In genomic region chr7:16815351-16815941, GRCm38 (mm10) we compare ENCODE assay signal across 8 mouse cellular contexts. TPM values are rescaled to one million over a fixed set of nuclear protein-coding genes. Genes with fewer than 3 reads are reported as not detected.
DNase-seq lines count a peak whose midpoint lies in the region; ATAC-seq and TF ChIP-seq lines count a peak whose summit lies in the region.

Gene Strn4, plus strand, starts transcription at chr7:16815889.

- no peak for TF ChIP-seq CTCF in cerebellum, adult 2 months (IDR thresholded peaks at IDR 0.05; ENCODE audit: borderline replicate concordance, insufficient read depth, low read depth, low read length)
- no peak for TF ChIP-seq CTCF in hindbrain, postnatal 0 days (IDR thresholded peaks at IDR 0.05; ENCODE audit: low read depth)
- TF ChIP-seq CTCF in liver, embryonic 14.5 days (IDR thresholded peaks at IDR 0.05; ENCODE audit: low read depth), result no peak

- peak within 1 kb of the TSS; percentile 100 for H3K9ac ChIP-seq in hindbrain, postnatal 0 days (replicated peaks; ENCODE audit: low read length)
- peak within 1 kb of the TSS; percentile 97 for H3K9ac ChIP-seq in liver, embryonic 14.5 days (replicated peaks)

- no peaks in the 10 kb centered on the region for H3K9me3 ChIP-seq in hindbrain, postnatal 0 days (ENCODE audit: low read length)
- H3K9me3 ChIP-seq in liver, embryonic 14.5 days (ENCODE audit: control insufficient read depth, low read length), result no peaks in the 10 kb centered on the region

- peak; percentile 79 for ATAC-seq in hindbrain, postnatal 0 days
- ATAC-seq in liver, embryonic 14.5 days (ENCODE audit: insufficient read depth), result no peak

- peak within 1 kb of the TSS; percentile 90 for H3K4me3 ChIP-seq in cerebellum, adult 2 months (replicated peaks; ENCODE audit: insufficient read depth, low read depth, low read length)
- H3K4me3 ChIP-seq in hindbrain, postnatal 0 days (ENCODE audit: low read length), result peak within 1 kb of the TSS; percentile 99
- H3K4me3 ChIP-seq in liver, embryonic 14.5 days (ENCODE audit: insufficient read depth in 1 of 2, low read depth in 2 of 2, low read length in 2 of 2), result peak within 1 kb of the TSS; percentile 97 to 100

- no peak for TF ChIP-seq POLR2A in cerebellum, adult 2 months (IDR thresholded peaks at IDR 0.05; ENCODE audit: borderline replicate concordance, insufficient read depth, low read length)

- WGBS in cerebellum, adult 2 months, result 0% methylated on average over 1 of the region's 1 CpGs
- 6% methylated on average over 1 of the region's 1 CpGs for WGBS in hindbrain, postnatal 0 days
- WGBS in liver, embryonic 14.5 days (ENCODE audit: insufficient replicate concordance), result 16% methylated on average over 1 of the region's 1 CpGs

- no peaks in the 10 kb centered on the region for H3K27me3 ChIP-seq in cerebellum, adult 2 months (ENCODE audit: control insufficient read depth, insufficient read depth, low read length)
- no peaks in the 10 kb centered on the region for H3K27me3 ChIP-seq in hindbrain, postnatal 0 days (ENCODE audit: insufficient read depth, low read length)
- H3K27me3 ChIP-seq in liver, embryonic 14.5 days (ENCODE audit: control insufficient read depth, insufficient read depth, low read length), result peaks cover 17% of the 10 kb centered on the region

- no peak for TF ChIP-seq EP300 in liver, embryonic 14.5 days (IDR thresholded peaks at IDR 0.05; ENCODE audit: low read depth)

- H3K36me3 ChIP-seq in hindbrain, postnatal 0 days (ENCODE audit: insufficient read depth, low read length), result no peaks in the 10 kb centered on the region
- no peaks in the 10 kb centered on the region for H3K36me3 ChIP-seq in liver, embryonic 14.5 days (replicated peaks; ENCODE audit: control insufficient read depth, insufficient read depth, low read depth)

- H3K4me1 ChIP-seq in cerebellum, adult 2 months (ENCODE audit: control insufficient read depth, insufficient read depth, low read length), result peaks cover 21% of the 10 kb centered on the region
- H3K4me1 ChIP-seq in hindbrain, postnatal 0 days (ENCODE audit: insufficient read depth, low read length), result peaks cover 28% of the 10 kb centered on the region
- H3K4me1 ChIP-seq in liver, embryonic 14.5 days (replicated peaks; ENCODE audit: control insufficient read depth in 2 of 2, insufficient read depth in 2 of 2, low read length in 1 of 2), result peaks cover 27 to 34% of the 10 kb centered on the region in 2 experiments

- H3K4me2 ChIP-seq in hindbrain, postnatal 0 days (ENCODE audit: low read depth, low read length), result peak within 1 kb of the TSS; percentile 83
- peak within 1 kb of the TSS; percentile 99 for H3K4me2 ChIP-seq in liver, embryonic 14.5 days (ENCODE audit: low read depth)

- peak within 1 kb of the TSS; percentile 81 for H3K27ac ChIP-seq in cerebellum, adult 2 months (ENCODE audit: insufficient read depth, low read length)
- H3K27ac ChIP-seq in hindbrain, postnatal 0 days, result peak within 1 kb of the TSS; percentile 99
- peak within 1 kb of the TSS; percentile 80 for H3K27ac ChIP-seq in liver, embryonic 14.5 days

- no peak for DNase-seq in thymus, postnatal 0 days (ENCODE audit: low spot score)
- no peak for DNase-seq in thymus, postnatal 14 days
- DNase-seq in cerebellum, adult 2 months, result peak; percentile 23 to 42
- peak; percentile 91 for DNase-seq in forelimb bud, embryonic 11.5 days (ENCODE audit: low read depth, low spot score)
- DNase-seq in hindbrain, postnatal 0 days (ENCODE audit: low spot score), result peak; percentile 89
- DNase-seq in liver, embryonic 14.5 days (ENCODE audit: low read depth in 3 of 3, low spot score in 3 of 3), result no peak
- peak; percentile 71 to 85 for DNase-seq in right cerebral cortex, postnatal 10 days (ENCODE audit: low spot score in 2 of 2)
- no peak for DNase-seq in thymus, adult 18-20 months

RNA-seq across cellular contexts. Expression of gene Strn4, which starts in this region (rescaled TPM):
- polyA plus RNA-seq in thymus, postnatal 0 days (2015; fragmentation: Nextera tagmentation; extraction: Ambion mirVana), result 57.1 and 60.9 TPM in 2 replicates
- polyA plus RNA-seq in cerebellum, adult 2 months (2012; rRNA removed), result 158 and 160 TPM in 2 replicates
- total RNA-seq in hindbrain, postnatal 0 days (2014; rRNA removed), result 234 and 248 TPM in 2 replicates
- 128 and 141 TPM in 2 replicates for polyA plus RNA-seq in hindbrain, postnatal 0 days (2015; fragmentation: Nextera tagmentation; extraction: Ambion mirVana)
- polyA plus RNA-seq in liver, embryonic 14.5 days (2012; rRNA removed), result 41.3 and 43.0 TPM in 2 replicates
- 27.2 and 32.2 TPM in 2 replicates for polyA plus RNA-seq in liver, embryonic 14.5 days (2014; fragmentation: Nextera tagmentation; extraction: Ambion mirVana)

Comparison
In these comparisons a context has a peak if more than half of its experiments do, and no peak if none do; other contexts are left out.
1. DNase-seq: peak in cerebellum, adult 2 months (2 of 2), forelimb bud, embryonic 11.5 days (single experiment), hindbrain, postnatal 0 days (single experiment) and right cerebral cortex, postnatal 10 days (2 of 2); none in thymus, postnatal 0 days (single experiment), thymus, postnatal 14 days (single experiment), liver, embryonic 14.5 days (0 of 3) and thymus, adult 18-20 months (0 of 2).
2. Peak in every context shown above with its lines, with median percentiles within 50 percentile points of each other: H3K27ac ChIP-seq and H3K4me3 ChIP-seq.